Mouse (Mus musculus) urinary bladder, postnatal 36 days (tissue): ENCODE results near the gene Ing5.
"Not testable (repeated sequence)": the region's sequence is repeated elsewhere in the genome, so short reads cannot be mapped to it uniquely, and the experiment has no call there.

Experiments
- DNase-seq, 2 experiments: peaks; one replicate each; pipeline ENCODE4 v3.0.0; 2022; ENCODE audit warnings: low spot score in 2 of 2, mixed read lengths in 1 of 2

Gene Ing5

GRCm38 (mm10) chr1:93803556-93804507 is at the start of gene Ing5:
Gene Ing5 (plus strand): TSS chr1:93803965.
- DNase-seq: peak; percentile 100

- DNase-seq: peak; percentile 88 to 92
Observed at GRCm38 (mm10) chr1:93754573-93755290, 49.0 kb upstream of the Ing5 start, which contains the start of gene Thap4. Gene Thap4 (minus strand): TSS chr1:93754864.

- DNase-seq: no peak
Observed at GRCm38 (mm10) chr1:93755291-93755610, 48.5 kb upstream of the Ing5 start.

GRCm38 (mm10) chr1:93755618-93756017 is 48.1 kb upstream of the Ing5 start:
- no peak for DNase-seq

- DNase-seq: no peak
Observed at GRCm38 (mm10) chr1:93756154-93756553, 47.6 kb upstream of the Ing5 start.

GRCm38 (mm10) chr1:93760076-93760475 is 43.7 kb upstream of the Ing5 start:
- no peak for DNase-seq

GRCm38 (mm10) chr1:93763531-93763930 is 40.2 kb upstream of the Ing5 start:
- DNase-seq: not testable (repeated sequence)

- DNase-seq: no peak
Observed at GRCm38 (mm10) chr1:93764871-93765591, 38.7 kb upstream of the Ing5 start.

GRCm38 (mm10) chr1:93767600-93767999 is 36.2 kb upstream of the Ing5 start:
- DNase-seq: no peak

- no peak for DNase-seq
Observed at GRCm38 (mm10) chr1:93769901-93770300, 33.9 kb upstream of the Ing5 start.

GRCm38 (mm10) chr1:93776686-93777085 is 27.1 kb upstream of the Ing5 start:
- DNase-seq: no peak

- no peak for DNase-seq
Observed at GRCm38 (mm10) chr1:93786912-93787311, 16.9 kb upstream of the Ing5 start.

GRCm38 (mm10) chr1:93794526-93794925 is 9.2 kb upstream of the Ing5 start:
- DNase-seq: no peak

- DNase-seq: no peak
Observed at GRCm38 (mm10) chr1:93795886-93796285, 7.9 kb upstream of the Ing5 start.

- no peak for DNase-seq
Observed at GRCm38 (mm10) chr1:93800670-93801503, 2.9 kb upstream of the Ing5 start.

GRCm38 (mm10) chr1:93801741-93802238 is 2.0 kb upstream of the Ing5 start, which contains the start of gene Dtymk:
Gene Dtymk (minus strand): TSS chr1:93801934.
- DNase-seq: peak; percentile 83 to 94

- peak in 1 of 2 experiments; percentile 13 for DNase-seq
Observed at GRCm38 (mm10) chr1:93802771-93803170, 994 bp upstream of the Ing5 start.

- DNase-seq: no peak
Observed at GRCm38 (mm10) chr1:93804818-93805217, 1.1 kb downstream of the Ing5 start.

GRCm38 (mm10) chr1:93805221-93805951 is 1.6 kb downstream of the Ing5 start:
- DNase-seq: no peak

GRCm38 (mm10) chr1:93808871-93809270 is 5.1 kb downstream of the Ing5 start:
- DNase-seq: no peak
